Mouse (Mus musculus): Measurements from ENCODE around the gene Jup.
"Not testable (repeated sequence)": the region's sequence is repeated elsewhere in the genome, so short reads cannot be mapped to it uniquely, and the experiment has no call there.

The Jup gene

GRCm38 (mm10) chr11:100320701-100321410 lies 76.7 kb downstream of the Jup start:
- in situ Hi-C loops (cut with MseI, MboI), result not testable (repeated sequence)

GRCm38 (mm10) chr11:100320172-100320630 lies 77.4 kb downstream of the Jup start:
- in situ Hi-C loops (cut with MseI, MboI), result no loop called here

GRCm38 (mm10) chr11:100319492-100320171 lies 77.9 kb downstream of the Jup start, which contains the start of gene Eif1:
Gene Eif1, plus strand, starts transcription at chr11:100319885.
- in situ Hi-C loops (cut with MseI, MboI), result no loop called here

Measured in mouse trophoblast stem cell (cell line).